Mouse (Mus musculus) mesoderm, embryonic 11.5 days (tissue): ENCODE results near the gene Evc.

Experiments used
- DNase-seq: peaks from one replicate; pipeline ENCODE4 v3.0.0-alpha.2; 2012; ENCODE audit warnings: low read depth, low spot score

The Evc gene

DNA sequence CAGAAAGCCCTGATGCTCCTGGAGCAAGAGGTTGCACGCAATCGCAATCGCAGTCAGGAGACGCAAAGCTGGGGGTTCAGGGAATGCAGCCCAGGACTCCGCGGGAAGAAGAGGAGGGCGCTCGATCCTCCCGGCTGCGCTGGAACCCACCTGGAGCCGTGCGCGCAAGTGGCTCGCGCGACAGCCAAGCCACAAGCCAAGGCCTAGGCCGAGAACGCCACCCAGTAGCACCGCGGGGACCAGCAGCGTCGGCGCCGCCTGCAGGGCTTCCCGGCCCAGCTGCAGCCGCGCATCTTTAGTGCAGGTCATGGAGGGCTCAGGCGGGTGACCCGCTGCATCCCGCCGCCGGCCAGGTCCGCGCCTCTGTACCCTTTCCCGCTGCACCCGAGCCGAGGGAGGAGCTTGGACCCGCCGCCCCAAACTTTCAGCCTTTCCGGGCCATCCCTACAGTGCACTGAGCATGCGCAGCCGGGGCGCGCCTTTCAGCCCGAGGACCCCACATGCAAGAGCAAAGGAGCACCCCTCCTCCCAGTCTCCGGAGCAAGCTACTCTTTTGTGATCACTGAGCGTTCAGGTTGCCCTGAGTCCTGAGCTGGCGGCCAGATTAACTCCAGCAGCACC, at the start of gene Evc:
Gene Evc (minus strand): TSS at position 410 of the 621 bp plus-strand sequence.
- DNase-seq: peak; percentile 86

- DNase-seq: no peak
Measured at GRCm38 (mm10) chr5:37383570-37383969, 46.9 kb upstream of the Evc start.

- no peak for DNase-seq
Measured at GRCm38 (mm10) chr5:37380641-37381040, 43.9 kb upstream of the Evc start.

DNA sequence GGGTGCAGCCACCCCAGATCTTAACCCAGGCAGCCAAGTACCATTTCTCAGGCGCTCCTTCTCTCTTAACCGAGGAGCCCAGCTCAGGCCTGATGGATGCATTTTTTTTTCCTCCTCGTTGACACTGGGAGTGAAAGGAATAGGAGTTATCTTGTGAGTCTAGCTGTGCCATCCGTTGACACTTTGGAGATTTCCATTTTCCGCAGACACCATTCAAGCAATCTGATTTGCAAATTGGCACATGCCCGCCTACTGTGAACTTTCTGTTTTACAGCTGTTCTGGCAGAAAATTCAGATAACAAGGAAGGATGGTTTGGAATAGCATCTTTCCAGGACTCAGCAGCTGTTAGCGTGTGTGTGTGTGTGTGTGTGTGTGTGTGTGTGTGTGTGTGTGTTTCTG, 40.7 kb upstream of the Evc start:
- DNase-seq: no peak

GRCm38 (mm10) chr5:37368796-37369195, 32.1 kb upstream of the Evc start:
- no peak for DNase-seq

DNA sequence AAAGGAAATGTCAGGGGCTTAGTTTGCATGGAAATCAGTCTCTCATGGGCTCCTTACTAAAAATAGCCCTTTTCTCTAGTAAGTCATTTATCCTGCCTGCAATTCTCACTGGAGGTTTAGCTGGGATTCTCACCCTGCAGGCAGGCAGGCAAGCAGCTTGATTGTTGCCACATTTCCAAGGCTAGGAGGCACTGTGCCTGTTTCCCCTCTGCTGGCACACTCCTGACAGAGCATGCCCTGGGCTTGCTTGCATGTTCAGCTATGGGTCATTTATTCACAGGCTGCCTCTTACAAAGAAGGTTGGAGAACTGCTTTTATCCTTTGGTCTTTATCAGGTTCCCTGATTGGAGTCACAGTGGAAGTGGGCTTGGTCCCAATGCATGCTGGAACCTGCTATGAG, 29.1 kb upstream of the Evc start:
- no peak for DNase-seq

GRCm38 (mm10) chr5:37363284-37363683, 26.6 kb upstream of the Evc start:
- no peak for DNase-seq

DNA sequence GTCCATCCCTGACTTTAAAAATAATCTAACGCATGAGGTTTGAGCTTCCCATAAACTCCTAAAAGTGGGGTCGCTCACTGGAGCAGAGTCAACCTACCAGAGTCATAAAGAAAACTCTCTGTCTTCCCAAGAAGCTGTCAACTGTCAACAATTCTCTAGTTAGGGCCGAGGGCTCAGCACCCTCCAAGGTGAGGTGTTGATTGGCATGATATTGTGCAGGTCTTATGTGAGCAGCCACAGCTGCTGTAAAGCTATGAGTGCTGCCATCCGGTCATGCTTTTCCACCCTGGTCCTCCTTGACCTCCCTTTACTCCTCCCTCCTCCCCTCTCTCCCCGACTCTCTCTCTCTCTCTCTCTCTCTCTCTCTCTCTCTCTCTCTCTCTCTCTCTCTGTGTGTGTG, 25.9 kb upstream of the Evc start:
- no peak for DNase-seq

DNA sequence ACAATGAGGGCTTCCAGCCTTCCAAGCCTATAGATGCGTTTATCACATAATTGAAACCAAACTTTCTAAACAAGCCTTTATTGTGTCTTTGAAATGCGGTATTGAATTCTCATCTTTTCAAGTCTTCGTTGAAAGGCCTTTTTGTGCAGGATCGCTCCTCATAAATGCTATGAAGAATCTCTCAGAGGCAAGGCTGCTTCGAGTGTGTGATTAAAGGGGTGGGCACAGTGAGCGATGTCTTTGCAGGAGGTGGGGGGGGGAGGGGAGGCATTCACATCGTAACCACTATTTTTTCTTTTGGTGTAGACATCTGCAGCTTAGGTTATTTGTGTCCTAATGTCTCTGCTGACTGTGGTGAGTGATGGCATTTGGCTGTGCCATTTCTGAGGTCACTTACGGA, 19.3 kb upstream of the Evc start:
- DNase-seq: no peak

DNA sequence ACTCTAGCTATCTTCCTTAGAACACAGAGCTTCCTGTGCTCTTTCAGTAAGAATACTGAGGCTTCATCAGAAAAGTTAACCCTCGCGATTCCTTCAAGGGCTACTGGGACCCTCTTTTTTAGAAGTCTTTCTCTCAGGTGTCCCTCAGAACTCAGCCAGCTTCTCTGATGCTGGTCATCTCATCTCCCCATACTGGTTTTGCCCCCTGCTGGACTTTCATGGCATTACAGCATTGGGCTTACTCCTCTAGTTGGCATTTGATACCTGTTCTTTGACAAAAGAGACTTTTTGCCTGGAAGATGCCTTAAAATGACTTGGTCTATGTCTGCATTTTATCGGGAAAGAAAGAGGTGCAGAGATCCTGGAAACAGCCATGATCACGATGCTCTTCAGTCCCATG, 17.7 kb upstream of the Evc start:
- peak; percentile 46 for DNase-seq

GRCm38 (mm10) chr5:37351791-37352190, 15.1 kb upstream of the Evc start:
- DNase-seq: no peak

DNA sequence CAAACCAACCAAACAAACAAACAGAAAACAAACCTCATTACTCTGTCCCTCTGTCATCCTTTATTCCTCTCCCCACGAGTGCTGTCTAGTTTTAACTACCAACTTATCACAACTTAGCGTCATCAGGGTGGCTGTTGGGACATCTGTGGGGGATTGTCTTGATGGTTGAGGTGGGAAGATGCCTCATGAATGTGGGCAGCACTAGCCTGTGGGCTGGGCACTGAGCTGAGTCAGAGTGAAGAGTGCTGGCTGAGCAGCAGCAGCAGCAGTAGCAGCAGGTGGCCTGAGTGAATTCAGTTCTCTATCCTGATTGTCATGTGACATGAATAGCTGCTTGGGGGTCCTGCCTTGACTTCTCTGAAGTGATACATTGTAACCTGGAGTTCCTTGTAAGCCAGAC, 7.3 kb upstream of the Evc start:
- DNase-seq: no peak

DNA sequence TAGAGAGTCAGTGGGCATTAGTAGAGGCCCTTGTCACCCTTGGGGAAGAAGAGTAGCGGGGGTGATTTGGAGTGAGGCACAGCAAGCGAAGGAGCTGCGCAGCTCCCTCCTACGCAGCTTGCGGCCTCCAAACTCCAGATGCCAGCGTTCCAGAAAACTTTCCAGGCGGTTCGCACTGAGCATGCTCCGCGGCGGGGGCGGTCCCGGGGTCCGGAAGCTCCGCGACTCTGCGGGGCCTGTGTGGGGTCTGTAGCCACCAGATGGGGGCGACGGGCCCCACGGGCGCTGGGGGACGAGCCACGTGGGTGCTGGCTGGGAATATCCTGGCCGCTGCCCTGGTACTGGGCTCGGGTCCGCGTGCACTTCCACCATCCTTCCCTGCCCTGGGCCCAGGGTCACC, 1.6 kb upstream of the Evc start, which contains the start of gene Evc2:
Gene Evc2 (plus strand): TSS at position 212 of the 400 bp plus-strand sequence.
- peak; percentile 82 for DNase-seq

DNA sequence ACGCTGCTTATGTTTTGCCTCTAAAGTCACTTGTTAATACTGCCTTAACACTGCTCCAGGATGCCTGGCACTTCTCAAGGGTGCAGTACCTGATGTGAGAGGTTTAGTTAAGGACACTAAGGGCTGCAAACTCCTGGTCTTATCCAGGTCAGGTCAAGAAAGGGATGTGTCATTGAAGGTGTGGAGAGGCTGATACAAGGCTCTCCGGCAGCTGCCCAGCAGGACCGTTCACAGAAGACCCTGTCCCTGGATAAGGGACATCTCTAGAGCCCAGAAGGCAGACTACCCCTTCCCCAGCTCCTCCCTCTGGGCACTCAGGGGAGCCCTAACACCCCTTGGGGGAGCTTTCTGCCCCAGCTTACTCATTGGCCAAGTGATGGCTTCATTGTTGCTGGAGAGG, 1.0 kb upstream of the Evc start:
- DNase-seq: no peak

GRCm38 (mm10) chr5:37335061-37335460, 1.6 kb downstream of the Evc start:
- DNase-seq: no peak

DNA sequence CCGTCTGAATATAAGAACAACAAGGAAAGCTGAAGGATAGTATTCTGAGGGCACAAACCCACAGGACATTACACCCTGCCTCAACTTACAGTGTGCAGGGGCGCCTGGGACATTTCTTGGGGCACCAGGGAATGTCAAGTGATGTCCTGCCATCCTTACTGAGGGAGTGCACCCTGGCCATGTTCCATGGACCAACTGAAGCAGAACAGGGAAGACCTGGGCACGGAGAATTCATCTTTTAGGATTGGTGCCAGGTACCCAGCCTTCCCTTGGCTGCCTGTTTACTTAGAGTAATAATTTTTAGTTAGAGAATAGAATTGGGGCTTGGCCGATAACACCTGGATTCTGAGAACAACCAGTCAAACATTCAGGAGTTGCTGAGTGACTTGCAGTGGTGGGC, 4.6 kb downstream of the Evc start:
- DNase-seq: no peak

GRCm38 (mm10) chr5:37331133-37331505, 5.6 kb downstream of the Evc start:
- no peak for DNase-seq

DNA sequence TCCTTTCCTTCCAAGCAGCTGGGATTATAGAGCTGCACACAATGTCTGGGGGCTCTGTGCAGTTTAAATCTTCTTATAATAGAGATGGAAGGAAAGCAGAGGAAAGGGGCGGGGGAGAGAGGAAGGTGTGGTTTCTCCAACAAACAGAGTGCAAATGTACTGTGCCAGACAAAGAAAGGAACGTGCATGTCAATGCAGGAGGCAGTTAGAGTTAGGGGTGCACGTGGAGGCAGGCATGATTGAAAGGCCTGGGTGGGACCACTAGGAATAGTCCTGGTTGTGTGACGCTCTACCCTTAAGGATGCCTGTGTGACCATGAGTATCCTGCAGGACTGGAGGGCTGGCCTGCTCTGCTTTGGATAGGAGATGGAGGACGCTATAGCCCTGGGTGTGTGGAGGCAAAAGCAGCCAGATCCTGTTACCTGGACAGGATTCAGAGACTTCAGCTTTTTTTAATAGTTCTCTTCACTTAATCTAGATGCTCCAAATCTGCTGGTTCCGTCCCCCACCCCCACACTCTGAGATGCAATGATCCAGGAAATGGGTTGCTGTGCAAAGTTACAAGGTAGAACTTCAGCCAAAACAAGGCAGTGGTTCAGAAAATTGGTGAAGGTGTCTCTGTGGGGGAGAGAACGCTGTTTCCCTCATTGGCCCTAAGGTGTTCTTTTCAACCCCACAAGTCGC, 6.1 kb downstream of the Evc start:
- DNase-seq: no peak

GRCm38 (mm10) chr5:37326675-37327074, 10.0 kb downstream of the Evc start:
- no peak for DNase-seq

DNA sequence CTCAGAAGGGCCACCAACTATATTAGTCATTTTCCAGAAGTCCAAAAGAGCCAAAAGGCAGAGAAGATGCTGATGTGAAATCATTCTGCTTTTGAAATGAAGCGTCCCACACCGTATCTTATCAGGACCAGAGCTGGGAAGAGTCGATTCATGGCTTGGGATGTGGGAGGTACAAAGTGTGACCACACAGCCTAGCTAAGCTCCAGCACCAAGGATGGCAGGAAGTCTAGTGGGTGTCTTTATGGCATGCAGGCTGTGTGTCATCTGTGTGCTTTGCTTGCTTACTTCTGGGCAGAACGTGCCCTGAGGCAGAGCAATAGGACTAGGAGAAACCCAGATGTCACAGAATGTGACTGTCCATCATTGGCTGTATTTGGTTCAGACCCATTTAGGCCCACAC, 15.9 kb downstream of the Evc start:
- DNase-seq: no peak

- DNase-seq: no peak
Measured at GRCm38 (mm10) chr5:37320174-37320573, 16.5 kb downstream of the Evc start.

- DNase-seq: no peak
Measured at GRCm38 (mm10) chr5:37318715-37319114, 18.0 kb downstream of the Evc start.

GRCm38 (mm10) chr5:37312980-37313722, 23.5 kb downstream of the Evc start:
- DNase-seq: no peak
